Comparison of ENCODE assay signal across 13 mouse cellular contexts in the genomic region with DNA sequence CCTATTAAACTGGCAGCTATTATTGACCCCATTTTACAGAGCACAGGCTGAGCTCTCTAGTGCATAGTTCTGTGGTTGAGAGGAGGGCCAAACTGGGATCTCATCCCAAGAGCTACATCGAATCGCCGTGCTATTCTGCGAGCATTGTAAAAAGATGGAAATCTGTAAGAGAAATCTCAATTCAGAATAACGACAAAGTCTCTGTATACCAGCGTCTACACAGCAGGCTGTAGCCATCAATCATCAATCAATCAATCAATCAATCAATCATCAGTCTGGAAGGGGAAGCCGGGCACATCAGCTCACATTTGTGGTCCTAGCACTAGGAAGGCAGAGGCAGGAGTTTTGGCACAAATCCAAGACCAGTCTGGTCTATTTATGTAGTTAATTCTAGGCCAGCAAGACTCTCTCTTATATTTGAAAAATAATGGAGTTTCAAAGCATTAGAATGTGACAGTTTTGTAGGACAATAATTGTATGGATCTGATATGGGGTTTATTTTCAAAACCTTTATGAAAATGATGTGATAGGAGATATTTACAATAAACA.
A peak's percentile ranks its signal among the peaks of the same experiment; 100 is the strongest.
DNase-seq lines count a peak whose midpoint lies in the region; ATAC-seq and TF ChIP-seq lines count a peak whose summit lies in the region.
"Had no signal": no experiment of that assay in that cellular context is flagged by ENCODE, and none has a peak within 500 bp of the region (broad histone marks: within the 10 kb centered on the region; RNA-seq: fewer than 3 reads in every experiment).

No protein-coding gene starts in this region.

- WGBS in forebrain, embryonic 13.5 days: 76% methylated on average over 7 of the region's 7 CpGs
- 73% methylated on average over 7 of the region's 7 CpGs for WGBS in forebrain, embryonic 16.5 days
- 53% methylated on average over 7 of the region's 7 CpGs for WGBS in hindbrain, postnatal 0 days
- 73% methylated on average over 7 of the region's 7 CpGs for WGBS in hindbrain, embryonic 10.5 days
- WGBS in stomach, embryonic 14.5 days: 65% methylated on average over 7 of the region's 7 CpGs
- 55% methylated on average over 7 of the region's 7 CpGs for WGBS in stomach, postnatal 0 days

- no peak overlapping the region for H3K4me2 ChIP-seq in forebrain, embryonic 13.5 days
- H3K4me2 ChIP-seq in forebrain, embryonic 16.5 days (ENCODE audit: low read length): no peak overlapping the region
- no peak overlapping the region for H3K4me2 ChIP-seq in hindbrain, postnatal 0 days (ENCODE audit: low read depth, low read length)
- H3K4me2 ChIP-seq in stomach, embryonic 14.5 days (replicated peaks; ENCODE audit: low read depth, low read length): no peak overlapping the region
- no peak overlapping the region for H3K4me2 ChIP-seq in stomach, postnatal 0 days (replicated peaks; ENCODE audit: low read depth)
- H3K4me2 ChIP-seq: embryonic facial prominence, embryonic 15.5 days had no signal

- H3K27ac ChIP-seq in forebrain, embryonic 13.5 days: 0 out of 2 replicates have a peak overlapping the region, but pooled peaks have one; percentile 2
- no peak overlapping the region for H3K27ac ChIP-seq in forebrain, embryonic 16.5 days (ENCODE audit: low read length)
- no peak overlapping the region for H3K27ac ChIP-seq in hindbrain, postnatal 0 days
- no peak overlapping the region for H3K27ac ChIP-seq in hindbrain, embryonic 10.5 days
- no peak overlapping the region for H3K27ac ChIP-seq in stomach, embryonic 14.5 days (ENCODE audit: low read length)
- no peak overlapping the region for H3K27ac ChIP-seq in stomach, postnatal 0 days (replicated peaks)
- H3K27ac ChIP-seq: liver, embryonic 14.5 days had no signal

- no peak for TF ChIP-seq CTCF in hindbrain, postnatal 0 days (IDR thresholded peaks at IDR 0.05; ENCODE audit: low read depth)
- no peak for TF ChIP-seq CTCF in stomach, postnatal 0 days (IDR thresholded peaks at IDR 0.05; ENCODE audit: low read depth)

- no peak for ATAC-seq in forebrain, embryonic 13.5 days
- no peak for ATAC-seq in forebrain, embryonic 16.5 days
- no peak for ATAC-seq in hindbrain, postnatal 0 days
- ATAC-seq in stomach, embryonic 14.5 days (ENCODE audit: insufficient number of reproducible peaks, insufficient read depth, low FRiP score, low read depth): 0 out of 2 replicates have a peak, but pooled peaks have one; percentile 23
- no peak for ATAC-seq in stomach, postnatal 0 days (ENCODE audit: low FRiP score, low TSS enrichment)
- ATAC-seq: hindbrain, embryonic 16.5 days had no signal

- no peaks in the 10 kb centered on the region for H3K9me3 ChIP-seq in forebrain, embryonic 13.5 days (replicated peaks)
- no peaks in the 10 kb centered on the region for H3K9me3 ChIP-seq in forebrain, embryonic 16.5 days (ENCODE audit: control insufficient read depth, low read length)
- H3K9me3 ChIP-seq in hindbrain, postnatal 0 days (ENCODE audit: low read length): no peaks in the 10 kb centered on the region
- no peaks in the 10 kb centered on the region for H3K9me3 ChIP-seq in hindbrain, embryonic 10.5 days
- H3K9me3 ChIP-seq in stomach, embryonic 14.5 days (ENCODE audit: control insufficient read depth, low read depth, low read length): no peaks in the 10 kb centered on the region
- H3K9me3 ChIP-seq in stomach, postnatal 0 days (ENCODE audit: control insufficient read depth, low read length): no peaks in the 10 kb centered on the region
- H3K9me3 ChIP-seq: embryonic facial prominence, embryonic 15.5 days had no signal

- H3K4me3 ChIP-seq in forebrain, embryonic 13.5 days: no peak overlapping the region
- H3K4me3 ChIP-seq in forebrain, embryonic 16.5 days (replicated peaks; ENCODE audit: low read length): no peak overlapping the region
- H3K4me3 ChIP-seq in hindbrain, postnatal 0 days (ENCODE audit: low read length): no peak overlapping the region
- no peak overlapping the region for H3K4me3 ChIP-seq in hindbrain, embryonic 10.5 days
- H3K4me3 ChIP-seq in stomach, embryonic 14.5 days (ENCODE audit: low read depth, low read length): no peak overlapping the region
- H3K4me3 ChIP-seq in stomach, postnatal 0 days (ENCODE audit: low read depth, low read length): no peak overlapping the region
- H3K4me3 ChIP-seq: embryonic facial prominence, embryonic 15.5 days; layer of hippocampus, adult 2 months had no signal

- H3K9ac ChIP-seq in forebrain, embryonic 13.5 days: no peak overlapping the region
- no peak overlapping the region for H3K9ac ChIP-seq in forebrain, embryonic 16.5 days (replicated peaks; ENCODE audit: low read depth, low read length)
- H3K9ac ChIP-seq in hindbrain, postnatal 0 days (replicated peaks; ENCODE audit: low read length): no peak overlapping the region
- no peak overlapping the region for H3K9ac ChIP-seq in stomach, embryonic 14.5 days (replicated peaks; ENCODE audit: low read depth, low read length)
- H3K9ac ChIP-seq in stomach, postnatal 0 days (ENCODE audit: low read length): no peak overlapping the region
- H3K9ac ChIP-seq: embryonic facial prominence, embryonic 15.5 days; liver, embryonic 14.5 days had no signal

- no peak for TF ChIP-seq EP300 in stomach, postnatal 0 days (optimal IDR thresholded peaks at IDR 0.05)

- DNase-seq in hindbrain, postnatal 0 days (ENCODE audit: low spot score): peak; percentile 45
- no peak for DNase-seq in hindbrain, embryonic 10.5 days (ENCODE audit: low spot score)
- DNase-seq in stomach, postnatal 0 days (ENCODE audit: low spot score): no peak
- DNase-seq in adrenal gland, adult 8-10 months: no peak
- DNase-seq in thymus, postnatal 14 days: no peak
- DNase-seq: B cell, adult 2 months had no signal

- peaks cover 9% of the 10 kb centered on the region; the same call in 1 of the 2 replicates for H3K4me1 ChIP-seq in forebrain, embryonic 13.5 days
- H3K4me1 ChIP-seq in forebrain, embryonic 16.5 days (replicated peaks; ENCODE audit: control insufficient read depth, insufficient read depth, low read length): peaks cover 6% of the 10 kb centered on the region
- H3K4me1 ChIP-seq in hindbrain, postnatal 0 days (ENCODE audit: insufficient read depth, low read length): 0 out of 2 replicates have a peak, but pooled peaks cover 3% of the 10 kb centered on the region
- H3K4me1 ChIP-seq in hindbrain, embryonic 10.5 days (replicated peaks): peaks cover 4% of the 10 kb centered on the region; the same call in 1 of the 2 replicates
- peaks cover 8% of the 10 kb centered on the region for H3K4me1 ChIP-seq in stomach, embryonic 14.5 days (ENCODE audit: control insufficient read depth, insufficient read depth, low read length)
- no peaks in the 10 kb centered on the region; the same call in 1 of the 2 replicates for H3K4me1 ChIP-seq in stomach, postnatal 0 days (replicated peaks; ENCODE audit: control insufficient read depth, insufficient read depth)

- no peaks in the 10 kb centered on the region for H3K27me3 ChIP-seq in forebrain, embryonic 13.5 days
- H3K27me3 ChIP-seq in forebrain, embryonic 16.5 days (replicated peaks; ENCODE audit: control insufficient read depth, insufficient read depth, low read length): no peaks in the 10 kb centered on the region
- no peaks in the 10 kb centered on the region for H3K27me3 ChIP-seq in hindbrain, postnatal 0 days (ENCODE audit: insufficient read depth, low read length)
- H3K27me3 ChIP-seq in hindbrain, embryonic 10.5 days (ENCODE audit: insufficient read depth, poor library complexity, severe bottlenecking): no peaks in the 10 kb centered on the region
- no peaks in the 10 kb centered on the region for H3K27me3 ChIP-seq in stomach, embryonic 14.5 days (ENCODE audit: control insufficient read depth, insufficient read depth, low read length)
- H3K27me3 ChIP-seq in stomach, postnatal 0 days (ENCODE audit: control insufficient read depth, insufficient read depth, low read length): no peaks in the 10 kb centered on the region

- no peaks in the 10 kb centered on the region for H3K36me3 ChIP-seq in forebrain, embryonic 13.5 days (ENCODE audit: poor library complexity, severe bottlenecking)
- no peaks in the 10 kb centered on the region for H3K36me3 ChIP-seq in forebrain, embryonic 16.5 days (ENCODE audit: control insufficient read depth, insufficient read depth)
- no peaks in the 10 kb centered on the region for H3K36me3 ChIP-seq in hindbrain, postnatal 0 days (ENCODE audit: insufficient read depth, low read length)
- no peaks in the 10 kb centered on the region for H3K36me3 ChIP-seq in hindbrain, embryonic 10.5 days
- H3K36me3 ChIP-seq in stomach, embryonic 14.5 days (ENCODE audit: control insufficient read depth, insufficient read depth, low read length): no peaks in the 10 kb centered on the region
- H3K36me3 ChIP-seq in stomach, postnatal 0 days (ENCODE audit: control insufficient read depth, insufficient read depth, low read length): no peaks in the 10 kb centered on the region
- H3K36me3 ChIP-seq: embryonic facial prominence, embryonic 15.5 days had no signal
